Mouse (Mus musculus) liver, postnatal 0 days (tissue): ENCODE results near the gene Ttc19.

Experiments
- CTCF ChIP-seq: sonication (generic); IDR thresholded peaks from 2 replicates; pipeline ENCODE4 v1.5.1; 2016; ENCODE audit warnings: antibody characterized with exemption, low read depth
- EP300 ChIP-seq: IDR thresholded peaks from 2 replicates; pipeline ENCODE4 v1.6.1; 2016; ENCODE audit warnings: antibody characterized with exemption, low read depth, mild to moderate bottlenecking

DNA sequence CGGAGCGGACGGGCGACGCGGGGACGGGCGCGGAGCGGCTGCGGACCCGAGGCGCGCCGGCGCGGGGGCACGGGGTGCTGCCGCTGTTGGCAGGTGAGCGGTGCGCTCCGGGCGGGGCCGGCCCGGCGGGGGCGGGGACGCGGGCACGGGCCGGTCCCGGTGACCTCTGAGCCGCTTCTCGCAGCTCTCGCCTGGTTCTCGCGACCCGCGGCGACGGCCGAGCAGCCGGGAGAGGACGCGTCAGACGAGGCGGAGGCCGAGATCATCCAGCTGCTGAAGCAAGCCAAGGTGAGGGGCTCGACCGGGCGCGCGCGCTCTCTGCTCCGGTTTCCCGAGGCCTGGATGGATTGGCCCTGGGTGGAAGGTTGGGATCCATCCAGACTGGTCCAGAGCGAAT, 326 bp downstream of the Ttc19 start:
- TF ChIP-seq CTCF: no peak
- TF ChIP-seq EP300: no peak
